Mouse (Mus musculus) heart, embryonic 16.5 days (tissue): Measurements from ENCODE around the gene Olfr1510. TPM values are rescaled to one million over a fixed set of nuclear protein-coding genes. Genes with fewer than 3 reads are reported as not detected.
A peak's percentile ranks its signal among the peaks of the same experiment; 100 is the strongest.
"Not testable (repeated sequence)": the region's sequence is repeated elsewhere in the genome, so short reads cannot be mapped to it uniquely, and the experiment has no call there.

Experiments
- ATAC-seq: fragments of 200-750 bp; cut with Nextera tagmentation; replicated peaks from 2 replicates; pipeline ENCODE4 v1.8.0; 2017; ENCODE audit warnings: moderate number of reproducible peaks; ENCODE audit not compliant: insufficient read depth, low FRiP score; ENCODE audit errors: extremely low read depth
- H3K27ac ChIP-seq: fragments of 300-500 bp; sonication (generic); 2 replicates; pipeline ENCODE4 v1.5.1; 2014; ENCODE audit warnings: mild to moderate bottlenecking, low read length, control low read depth, moderate library complexity
- H3K27me3 ChIP-seq: fragments of 300-500 bp; sonication (generic); 2 replicates; pipeline ENCODE4 v1.6.1; 2014; ENCODE audit warnings: low read length, mixed read lengths; ENCODE audit not compliant: control insufficient read depth, insufficient read depth
- H3K36me3 ChIP-seq: fragments of 300-500 bp; sonication (generic); 2 replicates; pipeline ENCODE4 v1.6.1; 2014; ENCODE audit not compliant: control insufficient read depth, insufficient read depth
- H3K4me1 ChIP-seq: fragments of 300-500 bp; sonication (generic); 2 replicates; pipeline ENCODE4 v1.6.1; 2014; ENCODE audit warnings: low read length, mixed read lengths; ENCODE audit not compliant: control insufficient read depth, insufficient read depth
- H3K4me2 ChIP-seq: fragments of 300-500 bp; sonication (generic); 2 replicates; pipeline ENCODE4 v1.6.1; 2014; ENCODE audit warnings: low read depth, mild to moderate bottlenecking, control low read depth, low read length
- H3K4me3 ChIP-seq: fragments of 300-500 bp; sonication (generic); 2 replicates; pipeline ENCODE4 v1.5.1; 2014; ENCODE audit warnings: mild to moderate bottlenecking, control low read depth, low read length
- H3K9ac ChIP-seq: fragments of 300-500 bp; sonication (generic); 2 replicates; pipeline ENCODE4 v1.6.1; 2014; ENCODE audit warnings: low read length, control low read depth
- H3K9me3 ChIP-seq: fragments of 300-500 bp; sonication (generic); replicated peaks from 2 replicates; pipeline ENCODE4 v1.6.1; 2016; ENCODE audit warnings: low read length; ENCODE audit not compliant: control insufficient read depth
- WGBS: fragments of 180-500 bp; shearing (Covaris S2); extraction: QIAGEN DNeasy Blood & Tissue Kit; methylation state at CpG from one replicate; pipeline ENCODE4 v1.1.7; 2014; 5-methylcytosine and 5-hydroxymethylcytosine counted together
- polyA plus RNA-seq: library from polyadenylated mRNA; unstranded; fragments of >200 nt; fragmentation: Nextera tagmentation; extraction: Ambion mirVana; gene quantifications from 2 replicates; pipeline ENCODE4 v1.2.1, GENCODE M21; 2015

Olfr1510 gene
- polyA plus RNA-seq, result not detected in 2 replicates

DNA sequence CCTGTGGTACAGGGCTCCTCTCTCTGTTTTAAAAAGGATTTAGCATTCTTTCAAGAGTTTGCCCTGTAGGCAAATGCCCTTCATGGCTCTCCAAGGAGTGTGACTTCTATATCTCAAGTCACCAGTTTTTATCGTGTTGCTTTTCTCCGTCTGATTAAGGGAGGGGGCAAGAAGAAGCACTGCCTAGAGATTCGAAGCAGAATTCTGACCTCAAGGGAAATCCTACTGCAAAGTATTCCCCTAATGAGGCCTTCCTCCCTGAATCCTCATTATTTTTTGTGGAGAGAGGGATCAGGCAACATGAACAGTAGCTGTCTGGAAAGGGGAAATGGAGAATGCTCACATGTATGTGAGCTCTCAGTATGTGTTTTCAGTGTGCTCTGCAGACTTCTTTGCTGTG is at the start of gene Olfr1510:
Olfr1510 (minus strand) TSS at position 101 of the 400 bp plus-strand sequence.
- Histone ChIP-seq H3K27ac (no peak within 1 kb of the TSS), H3K4me2 (no peak within 1 kb of the TSS), H3K27me3 (no peaks in the 10 kb centered on the region), H3K9ac (no peak within 1 kb of the TSS), H3K36me3 (no peaks in the 10 kb centered on the region), H3K4me3 (no peak within 1 kb of the TSS), H3K4me1 (no peaks in the 10 kb centered on the region), H3K9me3 (no peaks in the 10 kb centered on the region)
- ATAC-seq, result no peak
- 82% methylated on average over 3 of the region's 3 CpGs for WGBS

DNA sequence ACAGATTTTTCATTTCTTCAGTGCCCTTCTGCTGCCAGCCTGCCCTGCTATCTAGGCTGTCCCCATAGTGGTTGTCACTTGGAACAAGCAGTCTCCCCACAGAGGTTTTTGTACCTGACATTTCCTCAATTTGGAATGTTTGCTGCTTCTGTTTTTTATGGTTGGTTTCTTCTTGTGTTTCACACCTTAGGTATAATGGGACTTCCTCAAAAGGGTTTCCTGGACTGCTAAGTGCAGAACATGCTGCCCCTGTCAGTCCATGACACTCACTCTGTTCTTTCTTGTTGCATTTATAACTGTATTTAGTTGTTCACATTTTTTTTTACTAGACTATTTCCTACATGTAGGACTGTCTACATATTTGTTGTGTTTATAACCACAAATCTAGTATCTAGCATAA is 47.8 kb upstream of the Olfr1510 start:
- no peaks in the 10 kb centered on the region for H3K27me3 ChIP-seq
- no peaks in the 10 kb centered on the region for H3K9me3 ChIP-seq
- no peak overlapping the region for H3K9ac ChIP-seq
- no peaks in the 10 kb centered on the region for H3K36me3 ChIP-seq
- no peak overlapping the region for H3K4me2 ChIP-seq
- H3K27ac ChIP-seq, result no peak overlapping the region
- no peak overlapping the region for H3K4me3 ChIP-seq
- ATAC-seq, result no peak
- H3K4me1 ChIP-seq, result no peaks in the 10 kb centered on the region

DNA sequence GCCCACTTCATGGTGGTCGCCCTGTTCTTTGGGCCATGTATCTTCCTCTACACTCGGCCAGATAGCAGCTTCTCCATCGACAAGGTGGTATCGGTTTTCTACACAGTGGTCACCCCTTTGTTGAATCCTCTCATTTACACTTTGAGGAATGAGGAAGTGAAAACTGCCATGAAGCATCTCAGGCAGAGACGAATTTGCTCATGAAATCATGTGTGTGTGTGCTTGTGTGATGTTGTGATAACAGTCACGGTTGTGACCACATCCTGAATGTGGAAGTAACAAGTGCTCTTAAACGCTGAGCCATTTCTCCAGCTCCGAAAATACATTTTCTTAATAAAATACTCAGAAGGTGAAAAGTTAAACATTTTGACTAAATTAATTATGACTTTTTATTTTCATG is 37.0 kb upstream of the Olfr1510 start:
- H3K27me3 ChIP-seq, result no peaks in the 10 kb centered on the region
- H3K27ac ChIP-seq, result no peak overlapping the region
- no peak; the same call in 1 of the 2 replicates for ATAC-seq
- H3K9me3 ChIP-seq, result no peaks in the 10 kb centered on the region
- 70% methylated on average over 8 of the region's 8 CpGs for WGBS
- H3K9ac ChIP-seq, result no peak overlapping the region
- H3K4me2 ChIP-seq, result no peak overlapping the region
- no peaks in the 10 kb centered on the region for H3K36me3 ChIP-seq
- no peaks in the 10 kb centered on the region for H3K4me1 ChIP-seq
- no peak overlapping the region for H3K4me3 ChIP-seq

DNA sequence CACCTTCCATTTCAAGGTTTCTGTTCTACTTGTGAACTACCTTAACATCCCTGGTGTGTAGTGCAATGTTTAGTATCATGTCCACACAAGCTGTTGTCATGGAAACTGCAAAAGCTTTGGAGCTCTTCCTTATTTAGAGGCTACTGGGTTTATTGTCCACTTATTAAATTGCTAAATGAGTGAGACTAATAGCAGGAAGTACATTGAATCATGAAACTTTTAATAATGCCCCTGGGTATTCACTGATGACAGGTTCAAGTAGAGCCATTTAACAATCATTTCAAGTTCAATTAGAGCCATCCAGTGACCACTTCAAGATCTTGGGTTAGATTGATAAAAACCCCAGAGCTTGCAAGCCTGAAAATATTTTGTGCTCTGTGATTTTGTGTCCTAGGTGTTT is 28.5 kb upstream of the Olfr1510 start, which contains the start of gene Olfr1509:
Olfr1509 (plus strand) TSS at position 301 of the 400 bp plus-strand sequence.
- no peak within 1 kb of the TSS for H3K4me3 ChIP-seq
- no peaks in the 10 kb centered on the region for H3K4me1 ChIP-seq
- H3K27ac ChIP-seq, result no peak within 1 kb of the TSS
- no peaks in the 10 kb centered on the region for H3K27me3 ChIP-seq
- H3K36me3 ChIP-seq, result no peaks in the 10 kb centered on the region
- no peaks in the 10 kb centered on the region for H3K9me3 ChIP-seq
- no peak within 1 kb of the TSS for H3K4me2 ChIP-seq
- no peak within 1 kb of the TSS for H3K9ac ChIP-seq
- ATAC-seq, result no peak

DNA sequence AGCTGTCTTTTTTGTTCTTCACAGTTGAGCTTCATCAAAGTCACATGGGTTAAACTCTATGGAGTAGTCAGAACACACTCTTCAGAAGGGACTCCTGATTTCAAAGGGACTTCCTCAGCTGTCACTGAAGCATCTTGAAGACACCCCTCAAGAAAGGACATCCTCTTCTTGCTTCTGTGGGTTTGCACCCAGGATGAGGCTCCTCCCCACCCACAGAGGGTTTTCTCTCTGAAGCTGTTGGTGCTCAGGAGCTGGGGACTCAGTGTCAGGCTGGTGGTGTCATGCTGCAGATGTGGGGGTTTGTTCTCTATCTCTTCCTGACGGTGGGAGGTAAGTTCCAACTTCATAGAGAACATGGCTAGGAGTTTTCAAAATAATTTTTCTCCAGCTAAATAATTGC is 13.5 kb upstream of the Olfr1510 start:
- Histone ChIP-seq H3K36me3 (no peaks in the 10 kb centered on the region), H3K9ac (no peak overlapping the region), H3K9me3 (no peaks in the 10 kb centered on the region), H3K27me3 (no peaks in the 10 kb centered on the region), H3K4me3 (no peak overlapping the region), H3K4me2 (no peak overlapping the region), H3K4me1 (no peaks in the 10 kb centered on the region), H3K27ac (no peak overlapping the region)
- ATAC-seq, result peak; percentile 41; the same call in 1 of the 2 replicates
- WGBS, result 72% methylated on average over 1 of the region's 1 CpGs

DNA sequence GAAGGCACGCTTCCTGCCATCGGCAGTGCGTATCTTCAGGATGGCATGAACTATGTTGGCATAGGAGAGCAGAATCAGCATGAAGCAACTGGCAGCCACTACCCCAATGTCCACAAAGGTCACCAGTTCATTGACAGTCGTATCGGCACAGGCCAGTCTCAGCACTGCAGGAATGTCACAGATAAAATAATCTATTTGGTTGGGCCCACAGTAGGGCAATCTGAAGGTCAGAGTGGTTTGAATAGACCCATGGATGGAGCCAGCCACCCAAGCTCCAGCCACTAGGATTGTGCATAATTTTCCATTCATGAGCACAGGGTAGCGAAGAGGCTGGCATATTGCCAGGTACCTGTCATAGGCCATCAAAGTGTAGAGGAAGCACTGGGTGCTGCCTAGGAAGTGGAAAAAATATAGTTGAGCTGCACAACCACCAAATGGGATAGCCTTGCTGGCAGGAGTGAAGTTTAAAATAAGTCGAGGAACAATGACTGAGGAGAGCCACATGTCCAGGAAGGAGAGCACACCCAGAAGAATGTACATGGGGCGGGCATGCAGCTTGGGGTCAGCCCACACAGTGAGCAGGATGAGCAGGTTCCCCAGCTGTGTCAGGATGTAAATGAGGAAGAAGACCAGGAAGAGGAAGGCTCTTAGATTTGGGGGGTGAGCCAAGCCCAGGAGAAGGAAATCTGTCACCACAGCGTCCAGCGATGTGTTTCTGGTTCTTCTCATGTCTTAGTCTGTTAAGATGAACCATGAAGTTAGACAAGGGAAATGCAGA is 3.8 kb downstream of the Olfr1510 start:
- H3K9me3 ChIP-seq, H3K4me3 ChIP-seq, H3K9ac ChIP-seq, H3K4me2 ChIP-seq, H3K36me3 ChIP-seq, H3K27ac ChIP-seq, H3K27me3 ChIP-seq, H3K4me1 ChIP-seq: not testable (repeated sequence)
- ATAC-seq, result peak; percentile 32; the same call in 1 of the 2 replicates
- 67% methylated on average over 7 of the region's 10 CpGs for WGBS

DNA sequence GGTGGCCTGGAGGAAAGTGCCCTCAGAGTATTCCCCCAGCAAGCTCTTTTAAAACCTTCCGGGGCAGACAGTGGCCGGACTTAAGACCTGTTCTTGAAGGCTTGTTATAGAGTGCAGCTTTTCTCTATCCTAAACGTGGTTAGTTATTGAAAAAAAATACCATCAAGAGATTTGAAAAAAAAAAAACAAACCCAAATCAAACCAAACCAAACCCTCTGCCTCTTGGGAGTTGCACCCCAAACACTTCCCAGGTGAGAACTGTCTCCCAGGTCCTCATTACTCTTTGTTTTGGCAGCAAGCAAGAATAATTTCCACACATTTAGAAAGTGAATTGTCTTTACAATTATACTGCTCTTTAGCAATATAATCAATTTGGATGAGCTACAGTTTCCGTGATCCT is 16.9 kb downstream of the Olfr1510 start, which contains the start of gene Olfr1511:
Olfr1511 (minus strand) TSS at position 101 of the 400 bp plus-strand sequence.
- H3K4me3 ChIP-seq, result no peak within 1 kb of the TSS
- H3K4me1 ChIP-seq, result no peaks in the 10 kb centered on the region
- no peaks in the 10 kb centered on the region for H3K36me3 ChIP-seq
- WGBS, result 76% methylated on average over 4 of the region's 4 CpGs
- H3K9ac ChIP-seq, result no peak within 1 kb of the TSS
- ATAC-seq, result no peak
- H3K4me2 ChIP-seq, result no peak within 1 kb of the TSS
- no peaks in the 10 kb centered on the region for H3K9me3 ChIP-seq
- no peaks in the 10 kb centered on the region for H3K27me3 ChIP-seq
- no peak within 1 kb of the TSS for H3K27ac ChIP-seq

DNA sequence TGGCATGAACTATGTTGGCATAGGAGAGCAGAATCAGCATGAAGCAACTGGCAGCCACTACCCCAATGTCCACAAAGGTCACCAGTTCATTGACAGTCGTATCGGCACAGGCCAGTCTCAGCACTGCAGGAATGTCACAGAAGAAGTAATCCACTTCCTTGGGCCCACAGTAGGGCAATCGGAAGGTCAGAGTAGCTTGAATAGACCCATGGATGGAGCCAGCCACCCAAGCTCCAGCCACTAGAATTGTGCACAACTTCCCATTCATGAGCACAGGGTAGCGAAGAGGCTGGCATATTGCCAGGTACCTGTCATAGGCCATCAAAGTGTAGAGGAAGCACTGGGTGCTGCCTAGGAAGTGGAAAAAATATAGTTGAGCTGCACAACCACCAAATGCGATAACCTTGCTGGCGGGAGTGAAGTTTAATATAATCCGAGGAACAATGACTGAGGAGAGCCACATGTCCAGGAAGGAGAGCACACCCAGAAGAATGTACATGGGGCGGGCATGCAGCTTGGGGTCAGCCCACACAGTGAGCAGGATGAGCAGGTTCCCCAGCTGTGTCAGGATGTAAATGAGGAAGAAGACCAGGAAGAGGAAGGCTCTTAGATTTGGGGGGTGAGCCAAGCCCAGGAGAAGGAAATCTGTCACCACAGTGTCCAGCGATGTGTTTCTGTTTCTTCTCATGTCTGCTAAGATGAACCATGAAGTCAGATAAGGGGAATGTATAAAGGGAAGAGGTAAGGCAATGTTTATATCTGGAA is 23.9 kb downstream of the Olfr1510 start:
- not testable (repeated sequence) for H3K36me3 ChIP-seq, H3K9ac ChIP-seq, H3K4me2 ChIP-seq, H3K27ac ChIP-seq, H3K9me3 ChIP-seq, H3K4me1 ChIP-seq, ATAC-seq, H3K27me3 ChIP-seq, H3K4me3 ChIP-seq
- 72% methylated on average over 9 of the region's 9 CpGs for WGBS

DNA sequence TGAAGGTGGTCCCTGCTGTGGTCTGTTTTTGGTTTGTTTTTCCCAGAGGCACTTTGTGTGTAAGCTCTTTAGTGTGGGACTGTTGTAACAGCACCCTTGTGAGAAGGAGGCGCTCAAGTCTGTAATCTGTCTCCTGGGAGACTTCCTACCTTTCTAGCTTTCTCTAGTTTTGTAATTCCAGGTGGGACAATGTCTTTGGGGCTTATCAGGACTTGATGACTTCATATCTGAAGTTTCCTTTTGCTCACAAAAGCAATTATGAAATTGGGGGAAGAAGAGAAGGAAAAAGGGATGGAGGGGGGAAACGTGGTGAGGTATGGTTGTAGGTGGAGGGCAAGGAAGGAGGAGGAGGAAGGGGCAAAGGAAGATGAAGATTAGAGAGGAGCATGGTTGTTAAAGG is 35.1 kb downstream of the Olfr1510 start, which contains the start of gene Olfr1512:
Olfr1512 (minus strand) TSS at position 101 of the 400 bp plus-strand sequence.
- H3K4me1 ChIP-seq, result no peaks in the 10 kb centered on the region
- no peak within 1 kb of the TSS for H3K9ac ChIP-seq
- H3K27me3 ChIP-seq, result no peaks in the 10 kb centered on the region
- ATAC-seq, result no peak
- H3K4me3 ChIP-seq, result no peak within 1 kb of the TSS
- no peaks in the 10 kb centered on the region for H3K9me3 ChIP-seq
- H3K27ac ChIP-seq, result no peak within 1 kb of the TSS
- no peak within 1 kb of the TSS for H3K4me2 ChIP-seq
- 67% methylated on average over 2 of the region's 2 CpGs for WGBS
- H3K36me3 ChIP-seq, result no peaks in the 10 kb centered on the region
